Mouse (Mus musculus) midbrain, embryonic 14.5 days (tissue): ENCODE measurements at regions not wholly inside any gene's neighbourhood (a gene's known extent, or its start where the extent isn't known, plus 50 kb on each side); places are given as distances from the start of the nearest gene placed in this dataset.

Experiments used
- ATAC-seq: fragments of 200-750 bp; cut with Nextera tagmentation; 2 replicates; pipeline ENCODE4 v1.8.0; 2017; ENCODE audit warnings: moderate number of reproducible peaks, moderate library complexity; ENCODE audit not compliant: low FRiP score, low TSS enrichment
- DNase-seq: peaks from one replicate; pipeline ENCODE4 v3.0.0-alpha.2; 2015
- H3K27ac ChIP-seq: fragments of 300-500 bp; sonication (generic); replicated peaks from 2 replicates; pipeline ENCODE4 v1.5.1; 2014; ENCODE audit warnings: mild to moderate bottlenecking, low read depth, low read length, moderate library complexity
- H3K27me3 ChIP-seq: fragments of 300-500 bp; sonication (generic); 2 replicates; pipeline ENCODE4 v1.6.1; 2014; ENCODE audit warnings: low read length, control low read depth, mixed read lengths; ENCODE audit not compliant: control insufficient read depth, insufficient read depth
- H3K36me3 ChIP-seq: fragments of 300-500 bp; sonication (generic); 2 replicates; pipeline ENCODE4 v1.6.1; 2014; ENCODE audit warnings: low read length, control low read depth; ENCODE audit not compliant: control insufficient read depth, insufficient read depth
- H3K4me1 ChIP-seq: fragments of 300-500 bp; sonication (generic); 2 replicates; pipeline ENCODE4 v1.6.1; 2014; ENCODE audit warnings: mild to moderate bottlenecking, antibody characterized with exemption, low read length, control low read depth; ENCODE audit not compliant: control insufficient read depth, insufficient read depth
- H3K4me2 ChIP-seq: fragments of 300-500 bp; sonication (generic); 2 replicates; pipeline ENCODE4 v1.6.1; 2014; ENCODE audit warnings: mild to moderate bottlenecking, low read length, moderate library complexity
- H3K4me3 ChIP-seq: fragments of 300-500 bp; sonication (generic); replicated peaks from 2 replicates; pipeline ENCODE4 v1.5.1; 2014; ENCODE audit warnings: low read depth, low read length
- H3K9ac ChIP-seq: fragments of 300-500 bp; sonication (generic); replicated peaks from 2 replicates; pipeline ENCODE4 v1.6.1; 2014; ENCODE audit warnings: mild to moderate bottlenecking, low read length, moderate library complexity
- H3K9me3 ChIP-seq: fragments of 300-500 bp; sonication (generic); 2 replicates; pipeline ENCODE4 v1.6.1; 2016; ENCODE audit warnings: low read length, control low read depth, mixed read lengths; ENCODE audit not compliant: control insufficient read depth
- WGBS: fragments of 180-500 bp; shearing (Covaris S2); extraction: QIAGEN DNeasy Blood & Tissue Kit; methylation state at CpG from one replicate; pipeline ENCODE4 v1.1.7; 2014; 5-methylcytosine and 5-hydroxymethylcytosine counted together

- ATAC-seq (no peak), DNase-seq (peak; percentile 3)
- H3K9me3 ChIP-seq, result no peaks in the 10 kb centered on the region
- H3K4me2 ChIP-seq, result no peak overlapping the region
- H3K36me3 ChIP-seq, result no peaks in the 10 kb centered on the region
- H3K27me3 ChIP-seq, result no peaks in the 10 kb centered on the region
- no peaks in the 10 kb centered on the region for H3K4me1 ChIP-seq
- H3K4me3 ChIP-seq, result no peak overlapping the region
- H3K9ac ChIP-seq, result no peak overlapping the region
- 69% methylated on average over 4 of the region's 4 CpGs for WGBS
- no peak overlapping the region for H3K27ac ChIP-seq
Observed at GRCm38 (mm10) chr12:21472487-21472886, 55.0 kb upstream of the Ywhaq start.

GRCm38 (mm10) chr12:21471986-21472385 is 54.5 kb upstream of the Ywhaq start:
- no peak for ATAC-seq
- Histone ChIP-seq H3K27ac (no peak overlapping the region), H3K4me2 (no peak overlapping the region), H3K27me3 (no peaks in the 10 kb centered on the region), H3K4me1 (no peaks in the 10 kb centered on the region), H3K9ac (no peak overlapping the region), H3K36me3 (no peaks in the 10 kb centered on the region), H3K9me3 (no peaks in the 10 kb centered on the region), H3K4me3 (no peak overlapping the region)
- no peak for DNase-seq
- 77% methylated on average over 7 of the region's 7 CpGs for WGBS

- Histone ChIP-seq H3K4me2 (no peak overlapping the region), H3K27me3 (no peaks in the 10 kb centered on the region), H3K4me3 (no peak overlapping the region), H3K27ac (no peak overlapping the region), H3K9me3 (no peaks in the 10 kb centered on the region), H3K9ac (no peak overlapping the region), H3K36me3 (no peaks in the 10 kb centered on the region), H3K4me1 (no peaks in the 10 kb centered on the region)
- no peak for DNase-seq
- WGBS, result 92% methylated on average over 3 of the region's 3 CpGs
- no peak for ATAC-seq
Observed at GRCm38 (mm10) chr12:21470286-21470685, 52.8 kb upstream of the Ywhaq start.
